Mouse (Mus musculus) skeletal muscle tissue, postnatal 0 days (tissue): Measurements from ENCODE around the gene Mt4. TPM values are rescaled to one million over a fixed set of nuclear protein-coding genes. Genes with fewer than 3 reads are reported as not detected.

Experiments used
- polyA plus RNA-seq: library from polyadenylated mRNA; unstranded; fragments of >200 nt; fragmentation: Nextera tagmentation; extraction: Ambion mirVana; gene quantifications from 2 replicates; pipeline ENCODE4 v1.2.1, GENCODE M21; 2015

The Mt4 gene
- 0.44 and 1.0 TPM in 2 replicates for polyA plus RNA-seq

GRCm38 (mm10) chr8:94136933-94137332, at the start of gene Mt4:
Gene Mt4 (plus strand): TSS chr8:94137197.

GRCm38 (mm10) chr8:94098081-94098974, 38.7 kb upstream of the Mt4 start, which contains the start of gene Bbs2:
Gene Bbs2 (minus strand): TSS chr8:94098928.

GRCm38 (mm10) chr8:94152513-94153300, 15.7 kb downstream of the Mt4 start, which contains the start of gene Mt3:
Gene Mt3 (plus strand): TSS chr8:94152607.

GRCm38 (mm10) chr8:94172075-94172808, 35.2 kb downstream of the Mt4 start, which contains the start of gene Mt2:
Gene Mt2 (plus strand): TSS chr8:94172664.

GRCm38 (mm10) chr8:94178857-94179712, 42.1 kb downstream of the Mt4 start, which contains the start of gene Mt1:
Gene Mt1 (plus strand): TSS chr8:94179082.

Other genes with a start within 250 kb of the Mt4 start
- 45.8 and 49.6 TPM in 2 replicates for gene Amfr, start 124.4 kb upstream of the Mt4 start, polyA plus RNA-seq
- 49.1 and 53.9 TPM in 2 replicates for gene Nudt21, start 100.2 kb upstream of the Mt4 start, polyA plus RNA-seq
- gene Ogfod1, start 100.0 kb upstream of the Mt4 start, polyA plus RNA-seq = 6.0 and 6.5 TPM in 2 replicates
- gene Bbs2, start 38.3 kb upstream of the Mt4 start, polyA plus RNA-seq = 4.5 and 5.7 TPM in 2 replicates
- gene Mt3, start 15.4 kb downstream of the Mt4 start, polyA plus RNA-seq = 8.8 and 12.0 TPM in 2 replicates
- 116 and 127 TPM in 2 replicates for gene Mt2, start 35.5 kb downstream of the Mt4 start, polyA plus RNA-seq
- gene Mt1, start 41.9 kb downstream of the Mt4 start, polyA plus RNA-seq = 290 and 376 TPM in 2 replicates
- 16.2 and 19.3 TPM in 2 replicates for gene Nup93, start 77.4 kb downstream of the Mt4 start, polyA plus RNA-seq
- gene Slc12a3, start 192.0 kb downstream of the Mt4 start, polyA plus RNA-seq = not detected in 2 replicates
- gene Herpud1, start 249.2 kb downstream of the Mt4 start, polyA plus RNA-seq = 84.0 and 92.7 TPM in 2 replicates